Mouse (Mus musculus): ENCODE data around the gene Nrde2.

DNA sequence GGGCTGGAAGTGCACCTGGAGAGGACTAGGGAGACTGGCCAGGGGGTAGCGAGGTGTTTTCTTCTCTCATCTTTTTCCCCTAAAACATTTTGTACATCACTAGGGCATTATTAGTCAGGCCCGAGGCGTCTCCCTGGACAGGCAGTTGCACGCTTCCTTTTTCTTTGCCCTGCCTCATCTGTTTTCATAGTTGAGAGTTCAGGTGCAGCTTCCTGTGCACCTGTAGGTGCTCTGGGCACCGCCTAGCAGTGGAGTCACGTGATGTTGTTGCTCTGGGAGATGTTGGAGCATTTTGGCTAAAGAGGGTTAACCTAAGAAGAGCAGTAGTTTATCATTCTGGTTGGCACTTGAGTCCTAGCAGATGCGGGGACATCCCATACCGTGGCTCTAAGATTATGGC is 45.7 kb upstream of the Nrde2 start:
- TF ChIP-seq CTCF (IDR thresholded peaks at IDR 0.05; ENCODE audit: extremely low read depth, insufficient read depth, insufficient read length, insufficient replicate concordance) (no peak), POLR2A (IDR thresholded peaks at IDR 0.05; ENCODE audit: low read depth, low read length) (no peak)
